Mouse (Mus musculus): ENCODE data around the gene Zbtb4. TPM values are rescaled to one million over a fixed set of nuclear protein-coding genes. Genes with fewer than 3 reads are reported as not detected.

Zbtb4 gene
- total and polyA plus RNA-seq, 3 experiments, result 2.4 to 2.7 TPM; not detected in 1

DNA sequence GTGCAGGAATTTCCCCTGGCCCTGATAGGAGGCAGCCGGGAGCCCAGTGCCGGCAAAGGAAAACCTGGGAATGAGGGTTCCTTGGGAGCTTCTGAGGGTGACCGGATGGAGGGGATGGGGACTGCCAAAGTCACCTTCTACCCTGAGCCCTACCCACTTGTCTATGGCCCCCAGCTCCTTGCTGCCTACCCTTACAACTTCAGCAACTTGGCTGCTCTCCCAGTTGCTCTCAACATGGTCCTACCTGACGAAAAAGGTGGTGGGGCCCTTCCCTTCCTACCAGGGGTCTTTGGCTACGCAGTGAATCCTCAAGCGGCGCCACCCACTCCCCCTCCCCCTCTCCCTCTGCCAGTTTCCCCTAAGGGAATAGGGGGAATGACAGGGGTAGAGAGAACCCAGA is 13.3 kb downstream of the Zbtb4 start:
- Histone ChIP-seq H3K9ac (ENCODE audit: control insufficient read depth, low read depth, low read length, poor library complexity, severe bottlenecking) (no peak overlapping the region), H3K4me1 (ENCODE audit: control insufficient read depth in 1 of 2, insufficient read depth in 2 of 2, low read length in 2 of 2) (no peaks in the 10 kb centered on the region), H3K79me2 (ENCODE audit: control insufficient read depth, insufficient read depth, low read length, poor library complexity) (no peaks in the 10 kb centered on the region), H3K4me3 (ENCODE audit: control insufficient read depth in 1 of 2, insufficient read depth in 1 of 2, low read depth in 2 of 2, low read length in 2 of 2) (no peak overlapping the region), H3K27me3 (ENCODE audit: control insufficient read depth in 1 of 2, insufficient read depth in 2 of 2, low read length in 2 of 2) (no peaks in the 10 kb centered on the region), H3K27ac (ENCODE audit: control insufficient read depth, low read depth, low read length) (no peak overlapping the region), H3K36me3 (ENCODE audit: control insufficient read depth in 1 of 2, insufficient read depth in 2 of 2, low read length in 2 of 2) (peaks cover 0 to under 1% of the 10 kb centered on the region in 2 experiments; a peak in 2 of 4 replicates), H3K9me3 (replicated peaks; ENCODE audit: insufficient read depth, low read length) (no peaks in the 10 kb centered on the region)
- TF ChIP-seq MYB (IDR thresholded peaks at IDR 0.05; ENCODE audit: low read depth, low read length) (no peak), ETS1 (IDR thresholded peaks at IDR 0.05; ENCODE audit: low read depth, low read length) (no peak), MYC (IDR thresholded peaks at IDR 0.05; ENCODE audit: low read depth, low read length) (no peak), RAD21 (IDR thresholded peaks at IDR 0.05; ENCODE audit: low read depth, low read length) (no peak), USF1 (IDR thresholded peaks at IDR 0.05; ENCODE audit: low read depth, low read length) (no peak), ZNF384 (IDR thresholded peaks at IDR 0.05; ENCODE audit: low read depth, low read length) (no peak), ZC3H11A (IDR thresholded peaks at IDR 0.05; ENCODE audit: low read depth, low read length) (no peak), MAX (IDR thresholded peaks at IDR 0.05; ENCODE audit: low read length) (no peak), TAL1 (IDR thresholded peaks at IDR 0.05; ENCODE audit: low read length) (no peak), NRF1 (IDR thresholded peaks at IDR 0.05; ENCODE audit: insufficient read depth, low read depth, low read length, poor library complexity, severe bottlenecking) (no peak), CTCF (IDR thresholded peaks at IDR 0.05 in 2 of 3, conservative IDR thresholded peaks at IDR 0.05 in 1 of 3; ENCODE audit: control insufficient read depth in 1 of 3, insufficient read depth in 1 of 3, low read depth in 2 of 3, low read length in 3 of 3, poor library complexity in 1 of 3, severe bottlenecking in 1 of 3) (no peak), GATA1 (IDR thresholded peaks at IDR 0.05; ENCODE audit: low read depth, low read length) (no peak), KAT2A (conservative IDR thresholded peaks at IDR 0.05; ENCODE audit: low read depth, low read length) (no peak)
- DNase-seq (ENCODE audit: low read depth, low spot score), result no peak

DNA sequence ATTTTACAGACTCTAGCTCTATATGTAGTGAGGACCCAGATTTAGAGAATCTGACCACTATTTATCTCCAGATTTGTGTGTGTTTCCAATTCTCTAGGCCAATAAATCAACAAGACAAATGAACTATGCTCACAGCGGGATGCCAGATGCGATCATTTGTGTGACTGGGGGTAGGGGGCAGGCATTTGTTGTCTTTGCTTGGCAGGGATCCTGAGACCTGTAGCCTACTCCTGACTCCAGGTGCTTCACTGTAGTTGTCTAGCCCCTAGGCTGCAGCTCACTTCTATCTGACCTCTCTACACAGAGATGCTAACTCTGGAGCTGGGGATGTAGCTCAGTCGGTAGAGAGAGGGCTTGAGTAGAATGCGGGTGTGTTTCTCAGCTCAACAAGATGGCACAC is 16.1 kb downstream of the Zbtb4 start:
- TF ChIP-seq TCF12 (IDR thresholded peaks at IDR 0.05; ENCODE audit: low read depth, low read length) (no peak), ZNF384 (IDR thresholded peaks at IDR 0.05; ENCODE audit: low read depth, low read length) (no peak), UBTF (IDR thresholded peaks at IDR 0.05; ENCODE audit: borderline replicate concordance, insufficient read depth, low read depth, low read length) (no peak), MAX (IDR thresholded peaks at IDR 0.05; ENCODE audit: low read length) (no peak), GATA1 (IDR thresholded peaks at IDR 0.05; ENCODE audit: low read depth, low read length) (no peak), MAFK (IDR thresholded peaks at IDR 0.05; ENCODE audit: borderline replicate concordance, low read depth, low read length) (no peak), RAD21 (IDR thresholded peaks at IDR 0.05; ENCODE audit: low read depth, low read length) (no peak), ZC3H11A (IDR thresholded peaks at IDR 0.05; ENCODE audit: low read depth, low read length) (no peak), POLR2AphosphoS2 (IDR thresholded peaks at IDR 0.05; ENCODE audit: low read length) (no peak), BHLHE40 (IDR thresholded peaks at IDR 0.05; ENCODE audit: borderline replicate concordance, low read depth, low read length) (no peak), E2F4 (IDR thresholded peaks at IDR 0.05; ENCODE audit: borderline replicate concordance, low read depth, low read length) (no peak), HCFC1 (IDR thresholded peaks at IDR 0.05; ENCODE audit: low read depth, low read length) (no peak), CHD1 (IDR thresholded peaks at IDR 0.05; ENCODE audit: low read depth, low read length) (no peak), MYB (IDR thresholded peaks at IDR 0.05; ENCODE audit: low read depth, low read length) (no peak), CTCF (IDR thresholded peaks at IDR 0.05 in 2 of 3, conservative IDR thresholded peaks at IDR 0.05 in 1 of 3; ENCODE audit: control insufficient read depth in 1 of 3, insufficient read depth in 1 of 3, low read depth in 2 of 3, low read length in 3 of 3, poor library complexity in 1 of 3, severe bottlenecking in 1 of 3) (no peak), MEF2A (IDR thresholded peaks at IDR 0.05; ENCODE audit: extremely low read depth, insufficient replicate concordance, low read depth, low read length, poor library complexity, severe bottlenecking) (no peak)
- H3K9ac ChIP-seq (ENCODE audit: control insufficient read depth, low read depth, low read length, poor library complexity, severe bottlenecking), result no peak overlapping the region

More for the DNA sequence above, 16.1 kb downstream of the Zbtb4 start:
- no peak for DNase-seq (ENCODE audit: low read depth, low spot score)
- Histone ChIP-seq H3K27ac (ENCODE audit: control insufficient read depth, low read depth, low read length) (no peak overlapping the region), H3K79me2 (ENCODE audit: control insufficient read depth, insufficient read depth, low read length, poor library complexity) (peaks cover 3% of the 10 kb centered on the region; the same call in 1 of the 2 replicates), H3K9me3 (replicated peaks; ENCODE audit: insufficient read depth, low read length) (no peaks in the 10 kb centered on the region), H3K27me3 (ENCODE audit: control insufficient read depth in 1 of 2, insufficient read depth in 2 of 2, low read length in 2 of 2) (no peaks in the 10 kb centered on the region), H3K4me3 (ENCODE audit: control insufficient read depth in 1 of 2, insufficient read depth in 1 of 2, low read depth in 2 of 2, low read length in 2 of 2) (no peak overlapping the region), H3K4me1 (ENCODE audit: control insufficient read depth in 1 of 2, insufficient read depth in 2 of 2, low read length in 2 of 2) (peaks cover 2 to 8% of the 10 kb centered on the region in 2 experiments; a peak in 3 of 4 replicates), H3K36me3 (ENCODE audit: control insufficient read depth in 1 of 2, insufficient read depth in 2 of 2, low read length in 2 of 2) (peaks cover 0 to 5% of the 10 kb centered on the region in 2 experiments; a peak in 2 of 4 replicates)

All from MEL (cell line).